Mouse (Mus musculus) urinary bladder, adult 2 months (tissue): ENCODE results near the gene Ankrd28. TPM values are rescaled to one million over a fixed set of nuclear protein-coding genes. Genes with fewer than 3 reads are reported as not detected.

Experiments used
- DNase-seq: peaks from one replicate; pipeline ENCODE4 v3.0.0; 2022; ENCODE audit warnings: low spot score
- polyA plus RNA-seq: library from polyadenylated mRNA; depleted of rRNA; stranded (reverse); fragments of >200 nt; gene quantifications from 2 replicates; pipeline ENCODE4 v1.2.3, GENCODE M21; 2012

The Ankrd28 gene
- polyA plus RNA-seq, 1 experiment, result 10.3 TPM

GRCm38 (mm10) chr14:31666931-31667705, 163.3 kb downstream of the Ankrd28 start:
- no peak for DNase-seq

- no peak for DNase-seq
Observed at GRCm38 (mm10) chr14:31665566-31665940, 164.9 kb downstream of the Ankrd28 start.

- no peak for DNase-seq
Observed at GRCm38 (mm10) chr14:31664903-31665565, 165.4 kb downstream of the Ankrd28 start.

GRCm38 (mm10) chr14:31664100-31664902, 166.2 kb downstream of the Ankrd28 start:
- DNase-seq, result no peak

- no peak for DNase-seq
Observed at GRCm38 (mm10) chr14:31663376-31664099, 166.9 kb downstream of the Ankrd28 start.

- no peak for DNase-seq
Observed at GRCm38 (mm10) chr14:31662555-31663211, 167.8 kb downstream of the Ankrd28 start.

GRCm38 (mm10) chr14:31661671-31662554, 168.5 kb downstream of the Ankrd28 start:
- peak; percentile 71 for DNase-seq

GRCm38 (mm10) chr14:31660312-31661093, 169.9 kb downstream of the Ankrd28 start:
- DNase-seq, result no peak

- DNase-seq, result no peak
Observed at GRCm38 (mm10) chr14:31659501-31660181, 170.8 kb downstream of the Ankrd28 start.

- no peak for DNase-seq
Observed at GRCm38 (mm10) chr14:31658126-31658680, 172.2 kb downstream of the Ankrd28 start.

- DNase-seq, result no peak
Observed at GRCm38 (mm10) chr14:31656857-31657645, 173.4 kb downstream of the Ankrd28 start.

- no peak for DNase-seq
Observed at GRCm38 (mm10) chr14:31656386-31656785, 174.1 kb downstream of the Ankrd28 start.

GRCm38 (mm10) chr14:31655406-31655805, 175.0 kb downstream of the Ankrd28 start:
- DNase-seq, result no peak

GRCm38 (mm10) chr14:31654816-31655215, 175.6 kb downstream of the Ankrd28 start:
- no peak for DNase-seq

- DNase-seq, result no peak
Observed at GRCm38 (mm10) chr14:31653101-31653875, 177.2 kb downstream of the Ankrd28 start.

GRCm38 (mm10) chr14:31652624-31653023, 177.8 kb downstream of the Ankrd28 start:
- no peak for DNase-seq

GRCm38 (mm10) chr14:31652106-31652505, 178.3 kb downstream of the Ankrd28 start:
- no peak for DNase-seq
